Mouse (Mus musculus): ENCODE results near the gene Hand1. TPM values are rescaled to one million over a fixed set of nuclear protein-coding genes. Genes with fewer than 3 reads are reported as not detected.

Gene Hand1
- polyA plus RNA-seq, 1 experiment, result 1.4 TPM

DNA sequence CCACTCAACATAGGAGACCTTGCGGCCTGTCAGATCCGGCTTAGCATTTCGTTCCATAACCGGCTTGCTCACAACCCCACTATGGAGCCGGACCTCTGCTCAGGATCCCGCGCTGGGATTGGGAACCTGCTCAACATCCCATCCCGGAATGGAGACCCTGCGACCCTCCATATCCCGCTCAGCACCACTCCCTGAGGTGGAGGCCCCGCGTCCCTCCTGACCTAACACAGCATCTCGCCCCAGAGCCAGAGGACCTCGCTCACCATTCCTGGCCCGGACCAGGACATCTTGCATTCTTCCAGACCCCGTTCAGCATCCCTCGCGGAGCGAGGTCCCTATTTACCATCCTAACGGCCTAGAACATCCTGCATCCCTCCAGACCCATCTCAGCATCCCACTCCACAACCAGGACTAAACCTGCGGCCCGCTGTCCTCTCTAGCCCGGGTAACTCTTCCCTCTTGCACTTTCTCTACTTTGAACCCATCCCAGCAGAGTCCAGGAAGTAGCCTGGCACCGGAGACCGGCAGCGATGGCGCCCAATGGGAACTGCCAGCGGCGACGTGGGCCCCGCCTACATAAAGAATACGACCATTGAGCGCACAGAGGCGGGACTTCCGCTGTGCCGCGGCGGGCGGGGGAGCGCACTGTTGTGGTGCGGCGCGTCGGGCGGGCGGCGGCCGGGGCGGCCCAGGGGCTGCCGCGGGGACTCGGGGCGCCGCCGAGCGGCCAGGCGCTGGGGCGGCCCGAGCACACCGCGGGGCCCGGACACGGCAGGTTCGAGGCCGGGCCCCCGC is 31.4 kb downstream of the Hand1 start, which contains the start of gene Sap30l:
TSS of gene Sap30l (plus strand) at position 667 of the 795 bp plus-strand sequence.
- TF ChIP-seq CTCF (conservative IDR thresholded peaks at IDR 0.05; ENCODE audit: insufficient read depth, insufficient read length, low read depth, low read length), result no peak
- TF ChIP-seq POLR2A (IDR thresholded peaks at IDR 0.05; ENCODE audit: low read depth, low read length), result peak; percentile 90
- Histone ChIP-seq H3K27me3 (replicated peaks; ENCODE audit: control insufficient read depth, insufficient read depth, low read length) (no peaks in the 10 kb centered on the region), H3K4me3 (ENCODE audit: insufficient read depth, low read depth, low read length) (peak within 1 kb of the TSS; percentile 87), H3K27ac (ENCODE audit: insufficient read depth, low read depth, low read length) (peak within 1 kb of the TSS; percentile 30), H3K4me1 (ENCODE audit: control insufficient read depth, insufficient read depth, low read length) (peaks cover 4% of the 10 kb centered on the region; the same call in 1 of the 2 replicates), H3K36me3 (ENCODE audit: control insufficient read depth, insufficient read depth, low read length) (no peaks in the 10 kb centered on the region)
- 2% methylated on average over 62 of the region's 66 CpGs for WGBS
- peak; percentile 99 for DNase-seq

- Histone ChIP-seq H3K27me3 (replicated peaks; ENCODE audit: control insufficient read depth, insufficient read depth, low read length) (no peaks in the 10 kb centered on the region), H3K36me3 (ENCODE audit: control insufficient read depth, insufficient read depth, low read length) (no peaks in the 10 kb centered on the region), H3K4me3 (ENCODE audit: insufficient read depth, low read depth, low read length) (peak overlapping the region; percentile 79), H3K4me1 (ENCODE audit: control insufficient read depth, insufficient read depth, low read length) (peaks cover 4% of the 10 kb centered on the region; the same call in 1 of the 2 replicates), H3K27ac (ENCODE audit: insufficient read depth, low read depth, low read length) (peak overlapping the region; percentile 30)
- TF ChIP-seq CTCF (conservative IDR thresholded peaks at IDR 0.05; ENCODE audit: insufficient read depth, insufficient read length, low read depth, low read length), result no peak
- TF ChIP-seq POLR2A (IDR thresholded peaks at IDR 0.05; ENCODE audit: low read depth, low read length), result no peak
- WGBS, result 11% methylated on average over 22 of the region's 22 CpGs
- DNase-seq, result peak; percentile 69
Observed at GRCm38 (mm10) chr11:57800266-57800951, 32.2 kb downstream of the Hand1 start.

DNA sequence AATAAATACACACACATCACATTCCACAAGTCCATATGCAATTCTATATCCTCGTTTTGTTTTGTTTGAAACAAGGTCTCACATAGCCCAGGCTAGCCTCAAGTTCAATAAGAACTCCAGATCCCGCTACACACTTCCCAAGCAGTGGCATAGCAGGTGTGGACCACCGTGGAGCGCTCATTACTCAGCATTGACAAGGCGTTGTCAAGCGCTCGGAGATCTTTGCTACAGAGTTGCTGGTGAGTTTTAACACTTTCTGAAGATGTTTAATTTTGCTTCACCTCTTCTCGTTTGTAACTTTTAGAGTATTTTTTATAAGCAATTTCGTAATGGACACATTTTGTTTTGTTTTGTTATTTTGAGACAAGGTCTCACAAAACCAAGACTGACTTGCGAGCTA is 33.2 kb downstream of the Hand1 start:
- no peaks in the 10 kb centered on the region for H3K27me3 ChIP-seq (replicated peaks; ENCODE audit: control insufficient read depth, insufficient read depth, low read length)
- H3K4me1 ChIP-seq (ENCODE audit: control insufficient read depth, insufficient read depth, low read length), result peaks cover 4% of the 10 kb centered on the region; the same call in 1 of the 2 replicates
- TF ChIP-seq POLR2A (IDR thresholded peaks at IDR 0.05; ENCODE audit: low read depth, low read length), result no peak
- no peaks in the 10 kb centered on the region for H3K36me3 ChIP-seq (ENCODE audit: control insufficient read depth, insufficient read depth, low read length)
- H3K27ac ChIP-seq (ENCODE audit: insufficient read depth, low read depth, low read length), result no peak overlapping the region
- no peak for DNase-seq
- no peak overlapping the region for H3K4me3 ChIP-seq (ENCODE audit: insufficient read depth, low read depth, low read length)
- 93% methylated on average over 10 of the region's 10 CpGs for WGBS

- peaks cover 2% of the 10 kb centered on the region; the same call in 1 of the 2 replicates for H3K4me1 ChIP-seq (ENCODE audit: control insufficient read depth, insufficient read depth, low read length)
- no peak for DNase-seq
- no peak overlapping the region for H3K27ac ChIP-seq (ENCODE audit: insufficient read depth, low read depth, low read length)
- no peaks in the 10 kb centered on the region for H3K36me3 ChIP-seq (ENCODE audit: control insufficient read depth, insufficient read depth, low read length)
- no peak for TF ChIP-seq POLR2A (IDR thresholded peaks at IDR 0.05; ENCODE audit: low read depth, low read length)
- no peak for TF ChIP-seq CTCF (conservative IDR thresholded peaks at IDR 0.05; ENCODE audit: insufficient read depth, insufficient read length, low read depth, low read length)
- H3K4me3 ChIP-seq (ENCODE audit: insufficient read depth, low read depth, low read length), result no peak overlapping the region
- 89% methylated on average over 9 of the region's 9 CpGs for WGBS
- no peaks in the 10 kb centered on the region for H3K27me3 ChIP-seq (replicated peaks; ENCODE audit: control insufficient read depth, insufficient read depth, low read length)
Observed at GRCm38 (mm10) chr11:57797828-57798227, 34.8 kb downstream of the Hand1 start.

DNA sequence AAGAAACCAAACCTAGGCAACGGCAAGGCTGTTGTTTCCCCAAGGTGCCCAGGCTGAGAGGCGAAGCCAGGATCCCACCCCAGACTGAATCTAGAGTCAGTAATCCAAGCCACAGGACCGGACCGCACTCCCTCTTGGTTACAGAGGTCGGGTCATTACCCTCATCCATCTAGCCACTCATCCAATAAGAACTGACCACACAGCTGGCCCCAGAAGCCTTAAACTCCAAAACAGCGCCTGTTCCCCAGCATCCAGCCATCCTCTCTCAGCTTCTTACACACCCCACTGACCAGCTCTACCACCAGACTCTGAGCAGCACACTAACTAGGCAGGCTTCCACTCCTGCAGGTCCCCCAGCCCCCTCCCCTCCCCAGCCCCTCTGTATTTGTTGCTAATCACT is 37.5 kb downstream of the Hand1 start:
- no peak for DNase-seq
- WGBS, result 40% methylated on average over 6 of the region's 6 CpGs
- no peaks in the 10 kb centered on the region for H3K4me1 ChIP-seq (ENCODE audit: control insufficient read depth, insufficient read depth, low read length)
- H3K36me3 ChIP-seq (ENCODE audit: control insufficient read depth, insufficient read depth, low read length), result no peaks in the 10 kb centered on the region
- TF ChIP-seq CTCF (conservative IDR thresholded peaks at IDR 0.05; ENCODE audit: insufficient read depth, insufficient read length, low read depth, low read length) (no peak), POLR2A (IDR thresholded peaks at IDR 0.05; ENCODE audit: low read depth, low read length) (no peak)
- H3K27me3 ChIP-seq (replicated peaks; ENCODE audit: control insufficient read depth, insufficient read depth, low read length), result no peaks in the 10 kb centered on the region
- H3K27ac ChIP-seq (ENCODE audit: insufficient read depth, low read depth, low read length), result no peak overlapping the region
- no peak overlapping the region for H3K4me3 ChIP-seq (ENCODE audit: insufficient read depth, low read depth, low read length)

DNA sequence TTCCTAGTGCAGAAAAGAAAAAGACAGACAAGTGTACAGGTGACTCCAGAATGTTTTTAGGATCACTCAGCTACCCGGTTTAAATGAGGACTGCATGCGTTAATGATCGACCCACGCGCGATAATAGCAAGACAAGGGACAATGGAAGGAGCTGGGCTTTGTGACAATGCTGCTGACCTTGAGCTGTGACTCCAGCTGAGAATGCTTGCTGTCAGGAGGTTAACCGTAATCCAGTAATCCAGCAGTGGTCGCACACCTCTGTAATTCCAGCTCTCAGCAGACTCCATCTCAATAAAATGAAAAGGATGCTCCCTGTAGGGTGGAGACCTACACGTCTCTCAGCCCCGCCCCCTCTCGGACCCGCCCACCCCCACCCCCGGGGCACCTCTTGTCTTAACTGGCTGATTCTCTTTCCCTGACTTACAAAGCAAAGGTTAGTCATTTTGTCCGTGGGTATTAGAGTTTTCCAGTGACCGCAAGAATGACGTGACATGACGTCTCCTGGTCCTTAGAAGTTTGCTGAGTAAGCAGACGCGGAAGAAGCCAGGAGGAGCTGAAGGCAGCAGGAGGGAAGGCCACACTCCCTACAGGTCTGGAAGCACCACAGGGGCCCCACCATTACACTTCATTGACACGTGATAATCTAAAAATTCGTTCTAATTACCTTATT is 41.6 kb downstream of the Hand1 start:
- Histone ChIP-seq H3K4me1 (ENCODE audit: control insufficient read depth, insufficient read depth, low read length) (no peaks in the 10 kb centered on the region), H3K27ac (ENCODE audit: insufficient read depth, low read depth, low read length) (no peak overlapping the region), H3K36me3 (ENCODE audit: control insufficient read depth, insufficient read depth, low read length) (no peaks in the 10 kb centered on the region), H3K4me3 (ENCODE audit: insufficient read depth, low read depth, low read length) (no peak overlapping the region), H3K27me3 (replicated peaks; ENCODE audit: control insufficient read depth, insufficient read depth, low read length) (no peaks in the 10 kb centered on the region)
- TF ChIP-seq POLR2A (IDR thresholded peaks at IDR 0.05; ENCODE audit: low read depth, low read length) (no peak), CTCF (conservative IDR thresholded peaks at IDR 0.05; ENCODE audit: insufficient read depth, insufficient read length, low read depth, low read length) (no peak)
- no peak for DNase-seq
- 35% methylated on average over 21 of the region's 21 CpGs for WGBS

- Histone ChIP-seq H3K36me3 (ENCODE audit: control insufficient read depth, insufficient read depth, low read length) (no peaks in the 10 kb centered on the region), H3K27me3 (replicated peaks; ENCODE audit: control insufficient read depth, insufficient read depth, low read length) (no peaks in the 10 kb centered on the region), H3K4me3 (ENCODE audit: insufficient read depth, low read depth, low read length) (no peak overlapping the region), H3K4me1 (ENCODE audit: control insufficient read depth, insufficient read depth, low read length) (no peaks in the 10 kb centered on the region), H3K27ac (ENCODE audit: insufficient read depth, low read depth, low read length) (no peak overlapping the region)
- WGBS, result 52% methylated on average over 3 of the region's 3 CpGs
- peak; percentile 68 for DNase-seq
- TF ChIP-seq POLR2A (IDR thresholded peaks at IDR 0.05; ENCODE audit: low read depth, low read length) (no peak), CTCF (conservative IDR thresholded peaks at IDR 0.05; ENCODE audit: insufficient read depth, insufficient read length, low read depth, low read length) (peak; percentile 91)
Observed at GRCm38 (mm10) chr11:57787913-57788312, 44.7 kb downstream of the Hand1 start.

Data from kidney, adult 2 months (tissue).